Mouse (Mus musculus) neural tube, embryonic 14.5 days (tissue): ENCODE results near the gene Celf2. TPM values are rescaled to one million over a fixed set of nuclear protein-coding genes. Genes with fewer than 3 reads are reported as not detected.
A peak's percentile ranks its signal among the peaks of the same experiment; 100 is the strongest.

Source experiments
- ATAC-seq: fragments of 200-750 bp; cut with Nextera tagmentation; 2 replicates; pipeline ENCODE4 v1.8.0; 2017; ENCODE audit warnings: low read depth, mild to moderate bottlenecking, moderate TSS enrichment, moderate library complexity
- H3K27ac ChIP-seq: fragments of 300-500 bp; sonication (generic); 2 replicates; pipeline ENCODE4 v1.5.1; 2014; ENCODE audit warnings: low read depth, mild to moderate bottlenecking, control low read depth, low read length, moderate library complexity, mixed read lengths
- H3K27me3 ChIP-seq: fragments of 300-500 bp; sonication (generic); 2 replicates; pipeline ENCODE4 v1.6.1; 2014; ENCODE audit warnings: low read length; ENCODE audit not compliant: control insufficient read depth, insufficient read depth
- H3K36me3 ChIP-seq: fragments of 300-500 bp; sonication (generic); 2 replicates; pipeline ENCODE4 v1.6.1; 2014; ENCODE audit warnings: low read length, mixed read lengths; ENCODE audit not compliant: control insufficient read depth, insufficient read depth
- H3K4me1 ChIP-seq: fragments of 300-500 bp; sonication (generic); 2 replicates; pipeline ENCODE4 v1.6.1; 2014; ENCODE audit warnings: low read length; ENCODE audit not compliant: control insufficient read depth, insufficient read depth
- H3K4me2 ChIP-seq: fragments of 300-500 bp; sonication (generic); 2 replicates; pipeline ENCODE4 v1.6.1; 2014; ENCODE audit warnings: mild to moderate bottlenecking, low read depth, low read length, control low read depth
- H3K4me3 ChIP-seq: fragments of 300-500 bp; sonication (generic); 2 replicates; pipeline ENCODE4 v1.5.1; 2014; ENCODE audit warnings: low read depth, low read length, control low read depth, mixed read lengths
- H3K9ac ChIP-seq: fragments of 300-500 bp; sonication (generic); replicated peaks from 2 replicates; pipeline ENCODE4 v1.6.1; 2014; ENCODE audit warnings: low read depth, mild to moderate bottlenecking, control low read depth, low read length, mixed read lengths
- H3K9me3 ChIP-seq: fragments of 300-500 bp; sonication (generic); 2 replicates; pipeline ENCODE4 v1.6.1; 2016; ENCODE audit warnings: low read length; ENCODE audit not compliant: control insufficient read depth
- WGBS: fragments of 180-500 bp; shearing (Covaris S2); extraction: QIAGEN DNeasy Blood & Tissue Kit; methylation state at CpG from one replicate; pipeline ENCODE4 v1.1.7; 2014; 5-methylcytosine and 5-hydroxymethylcytosine counted together
- polyA plus RNA-seq: library from polyadenylated mRNA; unstranded; fragments of >200 nt; fragmentation: Nextera tagmentation; extraction: Ambion mirVana; gene quantifications from 2 replicates; pipeline ENCODE4 v1.2.1, GENCODE M21; 2014

Gene Celf2
- polyA plus RNA-seq, 1 experiment from 2014 or later, result 161 TPM

GRCm38 (mm10) chr2:7147303-7147702 is 362.1 kb downstream of the Celf2 start:
- ATAC-seq, result no peak

GRCm38 (mm10) chr2:7145541-7146043 is 363.8 kb downstream of the Celf2 start:
- no peak overlapping the region for H3K27ac ChIP-seq
- H3K36me3 ChIP-seq, result no peaks in the 10 kb centered on the region
- H3K9me3 ChIP-seq, result no peaks in the 10 kb centered on the region
- no peaks in the 10 kb centered on the region for H3K27me3 ChIP-seq
- no peaks in the 10 kb centered on the region for H3K4me1 ChIP-seq
- H3K9ac ChIP-seq, result no peak overlapping the region
- WGBS, result 91% methylated on average over 4 of the region's 4 CpGs
- no peak overlapping the region for H3K4me2 ChIP-seq
- no peak for ATAC-seq
- no peak overlapping the region for H3K4me3 ChIP-seq

More at GRCm38 (mm10) chr2:7147303-7147702, 362.1 kb downstream of the Celf2 start:
- Histone ChIP-seq H3K36me3 (no peaks in the 10 kb centered on the region), H3K4me2 (no peak overlapping the region), H3K9ac (no peak overlapping the region), H3K27me3 (no peaks in the 10 kb centered on the region), H3K27ac (no peak overlapping the region), H3K4me3 (no peak overlapping the region), H3K9me3 (no peaks in the 10 kb centered on the region), H3K4me1 (no peaks in the 10 kb centered on the region)
- 65% methylated on average over 3 of the region's 3 CpGs for WGBS

GRCm38 (mm10) chr2:7144871-7145270 is 364.5 kb downstream of the Celf2 start:
- Histone ChIP-seq H3K4me3 (no peak overlapping the region), H3K36me3 (no peaks in the 10 kb centered on the region), H3K4me1 (no peaks in the 10 kb centered on the region), H3K27me3 (no peaks in the 10 kb centered on the region), H3K4me2 (no peak overlapping the region), H3K9me3 (no peaks in the 10 kb centered on the region), H3K9ac (no peak overlapping the region), H3K27ac (no peak overlapping the region)
- ATAC-seq, result no peak
- 96% methylated on average over 1 of the region's 1 CpGs for WGBS

GRCm38 (mm10) chr2:7123366-7123765 is 386.0 kb downstream of the Celf2 start:
- H3K4me3 ChIP-seq, result no peak overlapping the region
- no peak overlapping the region for H3K27ac ChIP-seq
- H3K27me3 ChIP-seq, result no peaks in the 10 kb centered on the region
- H3K4me2 ChIP-seq, result no peak overlapping the region
- WGBS, result 95% methylated on average over 2 of the region's 2 CpGs
- no peak for ATAC-seq
- no peaks in the 10 kb centered on the region for H3K4me1 ChIP-seq
- no peaks in the 10 kb centered on the region for H3K9me3 ChIP-seq
- no peak overlapping the region for H3K9ac ChIP-seq
- no peaks in the 10 kb centered on the region for H3K36me3 ChIP-seq

- Histone ChIP-seq H3K4me2 (no peak overlapping the region), H3K36me3 (no peaks in the 10 kb centered on the region), H3K9me3 (no peaks in the 10 kb centered on the region), H3K27ac (no peak overlapping the region), H3K4me1 (no peaks in the 10 kb centered on the region), H3K4me3 (no peak overlapping the region), H3K9ac (no peak overlapping the region), H3K27me3 (no peaks in the 10 kb centered on the region)
- 10% methylated on average over 2 of the region's 2 CpGs for WGBS
- peak; percentile 46; the same call in 1 of the 2 replicates for ATAC-seq
Measured at GRCm38 (mm10) chr2:7115801-7116200, 393.6 kb downstream of the Celf2 start.

GRCm38 (mm10) chr2:7115161-7115560 is 394.2 kb downstream of the Celf2 start:
- Histone ChIP-seq H3K9me3 (no peaks in the 10 kb centered on the region), H3K36me3 (no peaks in the 10 kb centered on the region), H3K27me3 (no peaks in the 10 kb centered on the region), H3K27ac (no peak overlapping the region), H3K4me2 (no peak overlapping the region), H3K4me3 (no peak overlapping the region), H3K4me1 (no peaks in the 10 kb centered on the region), H3K9ac (no peak overlapping the region)
- 46% methylated on average over 3 of the region's 3 CpGs for WGBS
- ATAC-seq, result 0 out of 2 replicates have a peak, but pooled peaks have one; percentile 38

- H3K4me1 ChIP-seq, result no peaks in the 10 kb centered on the region
- H3K9me3 ChIP-seq, result no peaks in the 10 kb centered on the region
- no peak for ATAC-seq
- H3K36me3 ChIP-seq, result no peaks in the 10 kb centered on the region
- no peak overlapping the region for H3K4me2 ChIP-seq
- WGBS, result 65% methylated on average over 4 of the region's 4 CpGs
- no peak overlapping the region for H3K27ac ChIP-seq
- H3K27me3 ChIP-seq, result no peaks in the 10 kb centered on the region
- H3K4me3 ChIP-seq, result no peak overlapping the region
- no peak overlapping the region for H3K9ac ChIP-seq
Measured at GRCm38 (mm10) chr2:7113738-7114137, 395.6 kb downstream of the Celf2 start.

- Histone ChIP-seq H3K36me3 (no peaks in the 10 kb centered on the region), H3K4me1 (no peaks in the 10 kb centered on the region), H3K9me3 (no peaks in the 10 kb centered on the region), H3K4me3 (no peak overlapping the region), H3K9ac (no peak overlapping the region), H3K4me2 (no peak overlapping the region), H3K27ac (no peak overlapping the region), H3K27me3 (no peaks in the 10 kb centered on the region)
- no peak for ATAC-seq
- 73% methylated on average over 4 of the region's 4 CpGs for WGBS
Measured at GRCm38 (mm10) chr2:7112156-7112813, 397.1 kb downstream of the Celf2 start.

- H3K4me3 ChIP-seq, result no peak overlapping the region
- no peak overlapping the region for H3K27ac ChIP-seq
- WGBS, result 54% methylated on average over 3 of the region's 3 CpGs
- no peaks in the 10 kb centered on the region for H3K9me3 ChIP-seq
- no peaks in the 10 kb centered on the region for H3K27me3 ChIP-seq
- no peak overlapping the region for H3K4me2 ChIP-seq
- no peak for ATAC-seq
- no peaks in the 10 kb centered on the region for H3K36me3 ChIP-seq
- H3K4me1 ChIP-seq, result no peaks in the 10 kb centered on the region
- H3K9ac ChIP-seq, result no peak overlapping the region
Measured at GRCm38 (mm10) chr2:7093414-7093813, 415.9 kb downstream of the Celf2 start.
